Mouse (Mus musculus) embryonic fibroblast, embryonic 13.5 days (primary cell): Measurements from ENCODE around the gene Gpr132. TPM values are rescaled to one million over a fixed set of nuclear protein-coding genes. Genes with fewer than 3 reads are reported as not detected.

Experiments
- H3K27ac ChIP-seq: 2 replicates; pipeline ENCODE4 v1.5.1; 2012; ENCODE audit warnings: low read length, control low read depth, inconsistent platforms; ENCODE audit not compliant: insufficient read depth
- H3K4me1 ChIP-seq: 2 replicates; pipeline ENCODE4 v1.6.1; 2011; ENCODE audit warnings: low read length; ENCODE audit not compliant: control insufficient read depth, insufficient read depth
- H3K4me3 ChIP-seq: 2 replicates; pipeline ENCODE4 v1.5.1; 2011; ENCODE audit warnings: mild to moderate bottlenecking, control low read depth, low read length; ENCODE audit not compliant: insufficient read depth
- CTCF ChIP-seq: IDR thresholded peaks from 2 replicates; pipeline ENCODE4 v1.5.1; 2011; ENCODE audit warnings: mild to moderate bottlenecking, control low read depth, low read length, moderate library complexity, borderline replicate concordance; ENCODE audit not compliant: insufficient read depth
- POLR2A ChIP-seq: IDR thresholded peaks from 2 replicates; pipeline ENCODE4 v1.6.1; 2011; ENCODE audit warnings: low read depth, mild to moderate bottlenecking, control low read depth, low read length, moderate library complexity
- polyA plus RNA-seq: library from polyadenylated mRNA; stranded (reverse); fragments of >200 nt; gene quantifications from 2 replicates; pipeline ENCODE4 v1.2.4, GENCODE M21; 2011; ENCODE audit warnings: low read depth; ENCODE audit not compliant: missing spikeins, insufficient read length

Gpr132 gene
- polyA plus RNA-seq, 1 experiment: not detected

DNA sequence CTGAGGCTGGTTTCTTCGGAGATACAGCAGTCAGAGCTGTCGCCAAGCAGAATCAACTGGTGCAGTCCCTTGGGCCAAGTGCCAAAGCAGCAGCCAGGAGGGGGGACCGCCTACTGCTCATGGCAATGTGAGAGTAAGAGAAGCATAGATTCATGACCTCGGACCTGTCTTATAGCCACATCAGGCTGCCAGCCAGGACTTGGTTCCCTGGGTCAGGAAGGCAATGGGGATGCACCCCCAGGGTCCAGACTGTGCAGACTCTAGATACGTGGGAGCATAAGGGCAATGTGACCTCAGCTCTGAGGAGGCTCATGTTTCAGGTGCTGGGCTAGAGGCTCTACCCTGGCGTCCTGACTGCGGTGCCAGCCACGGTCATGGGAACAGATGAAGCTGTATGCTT is 35.9 kb upstream of the Gpr132 start:
- TF ChIP-seq POLR2A (no peak), CTCF (no peak)
- Histone ChIP-seq H3K4me3 (no peak overlapping the region), H3K27ac (no peak overlapping the region), H3K4me1 (no peaks in the 10 kb centered on the region)

DNA sequence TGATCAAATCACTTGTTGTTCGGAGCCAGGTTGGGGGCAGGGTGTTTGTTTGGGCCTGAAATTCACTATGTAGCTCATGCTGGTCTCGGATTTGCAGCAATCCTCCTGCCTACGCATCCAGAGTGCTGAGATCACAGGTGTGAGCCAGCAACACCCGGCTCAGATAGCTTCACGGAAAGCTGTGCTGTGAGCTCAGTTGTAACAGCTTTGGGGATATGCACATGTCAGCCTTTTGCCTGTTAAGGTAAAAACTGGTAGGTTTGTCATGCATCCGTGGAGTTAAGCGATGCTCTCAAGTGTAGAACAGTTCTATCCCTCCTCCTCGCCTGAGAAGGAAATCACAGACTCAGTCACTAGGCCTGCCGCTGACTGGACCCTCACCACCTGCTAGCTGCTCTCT is 32.6 kb upstream of the Gpr132 start:
- peaks cover 5% of the 10 kb centered on the region; the same call in 1 of the 2 replicates for H3K4me1 ChIP-seq
- no peak for TF ChIP-seq POLR2A
- no peak for TF ChIP-seq CTCF
- no peak overlapping the region for H3K4me3 ChIP-seq
- no peak overlapping the region for H3K27ac ChIP-seq

DNA sequence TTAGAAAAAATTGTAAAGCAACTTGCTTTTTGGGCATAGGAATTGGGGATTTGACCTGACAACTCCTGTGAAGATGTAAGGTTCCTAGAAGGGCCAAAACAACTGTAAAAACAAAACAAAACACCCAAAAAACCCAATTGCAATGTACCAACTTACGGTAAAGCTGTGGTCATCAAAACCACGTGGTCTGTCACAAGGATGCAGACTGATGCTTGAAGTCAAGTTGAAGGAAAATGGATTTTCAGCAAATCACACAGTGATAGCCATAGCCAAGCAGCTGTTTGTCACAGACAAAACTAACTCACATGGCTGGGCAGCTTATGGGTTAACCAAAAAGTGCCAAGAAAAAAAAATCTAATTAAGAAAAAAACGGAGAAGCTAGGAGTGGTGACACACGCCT is 30.9 kb upstream of the Gpr132 start:
- no peak for TF ChIP-seq CTCF
- TF ChIP-seq POLR2A: no peak
- H3K4me1 ChIP-seq: peaks cover 5% of the 10 kb centered on the region; the same call in 1 of the 2 replicates
- H3K4me3 ChIP-seq: no peak overlapping the region
- H3K27ac ChIP-seq: no peak overlapping the region

DNA sequence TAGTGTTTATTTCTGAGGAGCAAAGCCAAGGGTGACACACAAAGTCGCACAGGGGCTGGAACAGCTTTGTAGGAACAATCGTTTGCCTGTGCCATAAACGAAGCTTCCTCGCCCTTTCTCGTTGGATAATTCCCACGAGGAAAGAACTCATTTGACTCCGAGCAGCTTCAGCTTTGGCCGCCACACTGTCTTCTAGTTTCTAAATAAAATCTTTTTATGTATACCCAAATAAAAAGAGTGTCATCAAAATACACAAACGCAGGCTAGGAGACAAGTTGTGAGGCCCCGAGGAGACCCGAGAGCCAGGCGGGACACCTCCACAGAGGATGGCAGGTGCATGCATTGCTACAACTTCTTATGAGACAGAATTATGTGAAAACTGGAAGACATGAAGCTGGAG is 30.3 kb upstream of the Gpr132 start:
- Histone ChIP-seq H3K4me3 (no peak overlapping the region), H3K4me1 (peaks cover 5% of the 10 kb centered on the region; the same call in 1 of the 2 replicates), H3K27ac (no peak overlapping the region)
- TF ChIP-seq POLR2A: no peak
- no peak for TF ChIP-seq CTCF

DNA sequence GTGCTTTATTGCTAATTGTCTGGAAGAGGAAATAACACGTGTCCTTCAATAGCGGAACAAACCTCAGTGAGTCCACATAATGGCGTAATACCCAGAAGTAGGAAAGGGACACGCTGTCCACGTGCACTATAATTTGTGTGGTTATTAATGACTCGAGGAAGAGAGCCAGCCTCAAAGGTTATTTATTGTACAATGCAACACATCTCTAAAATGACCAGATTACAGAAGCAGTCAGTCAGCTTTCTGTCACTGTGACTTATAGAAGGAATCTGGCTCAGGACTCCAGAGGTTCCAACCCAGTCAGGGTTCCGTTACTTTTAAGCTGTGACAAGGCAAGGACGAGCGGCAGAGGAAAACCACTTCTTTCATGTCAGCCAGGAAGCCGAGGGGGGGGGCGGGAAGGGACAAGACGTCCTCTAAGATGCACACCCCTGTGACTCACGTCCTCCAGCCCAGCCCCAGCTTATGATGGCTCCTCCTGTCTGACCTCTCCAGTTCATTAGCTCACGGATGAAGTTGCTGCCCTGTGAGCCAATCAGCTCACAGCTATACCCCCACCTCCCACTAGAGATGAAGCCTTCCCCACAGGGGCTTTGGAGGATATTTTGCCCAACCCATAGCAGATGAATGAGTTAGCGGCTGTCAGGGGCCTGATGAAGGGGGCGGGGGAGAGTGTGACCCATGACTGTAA is 29.6 kb upstream of the Gpr132 start:
- no peak overlapping the region for H3K27ac ChIP-seq
- TF ChIP-seq POLR2A: no peak
- no peak for TF ChIP-seq CTCF
- no peak overlapping the region for H3K4me3 ChIP-seq
- peaks cover 5% of the 10 kb centered on the region; the same call in 1 of the 2 replicates for H3K4me1 ChIP-seq

DNA sequence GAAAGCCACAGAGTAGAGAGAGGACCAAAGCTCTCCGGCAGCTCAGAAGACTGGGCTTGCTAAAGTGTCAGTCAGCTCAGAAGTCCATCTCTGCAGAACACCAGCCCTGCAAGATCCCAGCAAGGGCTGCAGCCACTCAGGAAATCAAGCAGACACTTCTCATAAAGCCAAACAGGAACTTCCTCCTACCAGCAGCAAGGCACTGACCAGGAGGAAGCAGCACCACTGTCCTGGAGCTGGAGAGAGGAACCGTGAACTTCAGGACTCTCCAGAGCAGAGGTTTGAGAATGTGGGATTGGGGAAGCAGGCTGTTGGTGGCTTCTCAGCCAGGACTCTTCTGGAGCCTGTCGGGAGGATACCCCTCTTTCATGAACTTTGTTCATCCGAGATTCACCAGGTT is 26.9 kb upstream of the Gpr132 start:
- H3K4me1 ChIP-seq: peaks cover 5% of the 10 kb centered on the region; the same call in 1 of the 2 replicates
- TF ChIP-seq POLR2A (no peak), CTCF (no peak)
- H3K27ac ChIP-seq: no peak overlapping the region
- H3K4me3 ChIP-seq: no peak overlapping the region

DNA sequence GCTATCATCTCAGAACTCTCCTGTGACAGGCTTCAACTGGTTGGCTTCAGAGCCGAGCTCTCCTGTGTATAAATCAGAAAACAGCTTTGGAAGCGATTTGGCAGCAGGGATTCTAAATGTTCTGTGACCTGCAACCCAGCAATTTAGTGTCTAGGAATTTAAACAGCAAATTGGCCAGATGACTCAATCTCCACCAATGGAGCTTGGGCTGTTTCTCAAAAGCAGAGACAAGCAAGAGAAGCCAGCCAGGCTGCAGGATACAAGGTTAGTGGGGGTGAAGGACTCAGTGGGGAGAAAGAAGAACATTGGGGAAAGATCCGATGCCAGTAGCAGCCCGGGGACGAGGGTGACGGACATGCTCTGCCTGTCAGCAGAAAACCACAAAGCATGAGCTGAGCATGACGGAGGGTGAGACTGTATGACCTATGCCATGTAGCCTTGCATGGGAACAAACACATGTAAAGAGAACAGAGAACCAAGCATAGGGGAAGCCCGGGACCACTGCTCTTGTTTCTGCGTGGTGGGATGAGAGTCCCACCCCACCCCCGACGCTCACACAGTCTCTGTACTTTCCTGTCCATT is 26.4 kb upstream of the Gpr132 start:
- H3K27ac ChIP-seq: no peak overlapping the region
- no peak for TF ChIP-seq CTCF
- TF ChIP-seq POLR2A: no peak

DNA sequence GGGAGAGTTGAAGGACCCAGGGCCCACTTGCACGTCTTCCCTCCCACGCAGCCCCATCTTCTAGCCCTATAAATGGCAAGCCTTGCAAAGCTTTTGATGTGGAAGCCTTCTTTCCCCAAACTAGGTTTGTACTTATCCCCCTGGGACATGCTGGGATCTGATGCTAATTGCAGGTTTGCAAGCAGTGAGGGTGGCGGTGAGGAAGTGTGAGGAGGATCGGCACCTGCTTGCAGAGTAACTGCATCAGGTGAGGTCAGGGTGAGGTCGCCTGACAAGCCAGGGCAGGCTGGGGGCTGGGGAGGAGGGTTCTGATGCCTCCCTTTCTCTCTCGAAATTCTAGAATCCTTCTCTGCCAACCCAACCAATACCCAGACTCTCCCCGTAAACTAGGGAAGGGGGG is 17.4 kb upstream of the Gpr132 start:
- Histone ChIP-seq H3K4me3 (no peak overlapping the region), H3K4me1 (no peaks in the 10 kb centered on the region), H3K27ac (no peak overlapping the region)
- TF ChIP-seq POLR2A (no peak), CTCF (no peak)

More for the DNA sequence above, 26.4 kb upstream of the Gpr132 start:
- no peak overlapping the region for H3K4me3 ChIP-seq
- peaks cover 5% of the 10 kb centered on the region; the same call in 1 of the 2 replicates for H3K4me1 ChIP-seq

DNA sequence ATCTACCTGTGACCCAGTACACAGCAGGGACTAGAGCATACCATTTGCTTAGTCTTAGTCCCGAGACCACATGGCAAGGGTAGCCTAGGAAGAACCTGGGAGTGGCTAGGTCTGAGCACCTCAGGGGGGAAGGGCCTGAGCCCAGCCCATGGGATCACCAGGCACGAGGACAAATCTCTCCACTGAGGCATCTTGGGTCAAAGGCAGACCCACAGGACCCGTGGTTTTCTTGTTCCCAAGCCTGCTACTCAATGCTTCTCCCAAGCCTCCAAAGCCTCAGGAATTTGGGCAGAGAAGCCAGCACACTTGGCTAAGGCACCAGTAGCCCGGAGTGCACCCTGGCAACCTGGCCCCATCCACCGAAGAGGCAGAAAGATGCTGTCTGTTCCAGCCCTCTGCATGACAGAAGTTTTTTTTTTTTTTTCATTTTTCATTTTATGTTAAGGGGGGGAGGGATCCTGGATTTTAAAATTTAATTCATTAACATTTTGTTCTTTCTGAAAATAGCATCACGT is 13.3 kb upstream of the Gpr132 start:
- H3K4me3 ChIP-seq: no peak overlapping the region
- no peaks in the 10 kb centered on the region for H3K4me1 ChIP-seq
- no peak overlapping the region for H3K27ac ChIP-seq
- TF ChIP-seq CTCF (no peak), POLR2A (no peak)

DNA sequence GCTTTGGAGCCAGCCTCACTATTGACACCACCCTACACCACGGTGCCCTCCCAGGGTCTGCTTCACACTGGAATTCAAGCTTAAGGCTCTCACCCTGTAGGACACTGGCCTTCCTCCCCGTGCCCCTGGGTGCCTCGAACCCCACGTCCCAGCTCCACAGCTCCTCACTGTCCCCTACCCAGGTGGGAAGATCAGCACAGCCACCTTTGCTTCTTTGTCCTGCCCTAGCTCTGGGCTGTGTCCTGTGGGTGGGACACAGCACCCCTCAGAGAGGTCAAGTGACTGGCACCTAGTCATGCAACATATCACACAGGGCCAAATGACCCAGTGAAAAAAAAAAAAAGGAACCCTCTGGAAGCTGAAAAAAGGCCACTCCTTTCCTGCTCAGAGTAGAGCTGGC is 12.6 kb upstream of the Gpr132 start:
- TF ChIP-seq CTCF: no peak
- TF ChIP-seq POLR2A: no peak
- Histone ChIP-seq H3K4me3 (no peak overlapping the region), H3K27ac (no peak overlapping the region), H3K4me1 (no peaks in the 10 kb centered on the region)
